Mouse (Mus musculus): Measurements from ENCODE around the gene Cd63. TPM values are rescaled to one million over a fixed set of nuclear protein-coding genes. Genes with fewer than 3 reads are reported as not detected.

Gene Cd63
- 697 and 764 TPM in 2 replicates for polyA plus RNA-seq (2015; fragmentation: Nextera tagmentation; extraction: Ambion mirVana)

GRCm38 (mm10) chr10:128900698-128901097 lies at the start of gene Cd63:
Gene Cd63, plus strand, starts transcription at chr10:128900989.

GRCm38 (mm10) chr10:128891296-128892094 lies 9.3 kb upstream of the Cd63 start, which contains the start of gene Gdf11:
Gene Gdf11, minus strand, starts transcription at chr10:128891718.

GRCm38 (mm10) chr10:128922822-128923012 lies 21.9 kb downstream of the Cd63 start, which contains the start of gene Rdh5:
Gene Rdh5, minus strand, starts transcription at chr10:128922888.

GRCm38 (mm10) chr10:128923935-128924334 lies 23.1 kb downstream of the Cd63 start, which contains the start of gene Bloc1s1:
Gene Bloc1s1, minus strand, starts transcription at chr10:128924035.

GRCm38 (mm10) chr10:128933574-128933973 lies 32.8 kb downstream of the Cd63 start, which contains the start of gene Itga7:
Gene Itga7, plus strand, starts transcription at chr10:128933818.

GRCm38 (mm10) chr10:128960590-128961584 lies 60.1 kb downstream of the Cd63 start, which contains the start of gene Mettl7b:
Gene Mettl7b, minus strand, starts transcription at chr10:128960988.

Other genes with a start within 250 kb of the Cd63 start
- 12.8 and 16.8 TPM in 2 replicates for gene Suox, start 226.9 kb upstream of the Cd63 start, polyA plus RNA-seq (2015; fragmentation: Nextera tagmentation; extraction: Ambion mirVana)
- gene Rab5b, start 204.7 kb upstream of the Cd63 start, polyA plus RNA-seq (2015; fragmentation: Nextera tagmentation; extraction: Ambion mirVana) = 58.5 and 60.0 TPM in 2 replicates
- 1.7 and 1.9 TPM in 2 replicates for gene Pmel, start 196.8 kb upstream of the Cd63 start, polyA plus RNA-seq (2015; fragmentation: Nextera tagmentation; extraction: Ambion mirVana)
- 38.7 and 40.5 TPM in 2 replicates for gene Cdk2, start 196.0 kb upstream of the Cd63 start, polyA plus RNA-seq (2015; fragmentation: Nextera tagmentation; extraction: Ambion mirVana)
- gene Dgka, start 156.1 kb upstream of the Cd63 start, polyA plus RNA-seq (2015; fragmentation: Nextera tagmentation; extraction: Ambion mirVana) = 3.7 and 5.1 TPM in 2 replicates
- 13.7 and 17.7 TPM in 2 replicates for gene Pym1, start 153.1 kb upstream of the Cd63 start, polyA plus RNA-seq (2015; fragmentation: Nextera tagmentation; extraction: Ambion mirVana)
- gene Mmp19, start 110.1 kb upstream of the Cd63 start, polyA plus RNA-seq (2015; fragmentation: Nextera tagmentation; extraction: Ambion mirVana) = 0.99 and 2.1 TPM in 2 replicates
- 28.7 TPM in 2 replicates for gene Dnajc14, start 96.9 kb upstream of the Cd63 start, polyA plus RNA-seq (2015; fragmentation: Nextera tagmentation; extraction: Ambion mirVana)
- 11.2 and 11.9 TPM in 2 replicates for gene Tmem198b, start 96.6 kb upstream of the Cd63 start, polyA plus RNA-seq (2015; fragmentation: Nextera tagmentation; extraction: Ambion mirVana)
- 85.9 and 110 TPM in 2 replicates for gene Sarnp, start 83.7 kb upstream of the Cd63 start, polyA plus RNA-seq (2015; fragmentation: Nextera tagmentation; extraction: Ambion mirVana)
- gene Ormdl2, start 79.3 kb upstream of the Cd63 start, polyA plus RNA-seq (2015; fragmentation: Nextera tagmentation; extraction: Ambion mirVana) = 14.4 and 18.7 TPM in 2 replicates
- gene Gdf11, start 9.3 kb upstream of the Cd63 start, polyA plus RNA-seq (2015; fragmentation: Nextera tagmentation; extraction: Ambion mirVana) = 1.7 and 2.1 TPM in 2 replicates
- gene Rdh5, start 21.9 kb downstream of the Cd63 start, polyA plus RNA-seq (2015; fragmentation: Nextera tagmentation; extraction: Ambion mirVana) = 15.9 and 16.8 TPM in 2 replicates
- gene Bloc1s1, start 23.0 kb downstream of the Cd63 start, polyA plus RNA-seq (2015; fragmentation: Nextera tagmentation; extraction: Ambion mirVana) = 280 and 296 TPM in 2 replicates
- 80.0 and 81.3 TPM in 2 replicates for gene Itga7, start 32.8 kb downstream of the Cd63 start, polyA plus RNA-seq (2015; fragmentation: Nextera tagmentation; extraction: Ambion mirVana)
- gene Mettl7b, start 60.0 kb downstream of the Cd63 start, polyA plus RNA-seq (2015; fragmentation: Nextera tagmentation; extraction: Ambion mirVana) = 0.12 and 1.8 TPM in 2 replicates
- gene Olfr9, start 88.4 kb downstream of the Cd63 start, polyA plus RNA-seq (2015; fragmentation: Nextera tagmentation; extraction: Ambion mirVana) = not detected in 2 replicates
- gene Olfr763, start 109.8 kb downstream of the Cd63 start, polyA plus RNA-seq (2015; fragmentation: Nextera tagmentation; extraction: Ambion mirVana) = not detected in 2 replicates
- not detected in 2 replicates for gene Olfr764-ps1, start 138.9 kb downstream of the Cd63 start, polyA plus RNA-seq (2015; fragmentation: Nextera tagmentation; extraction: Ambion mirVana)
- gene Olfr765, start 149.0 kb downstream of the Cd63 start, polyA plus RNA-seq (2015; fragmentation: Nextera tagmentation; extraction: Ambion mirVana) = not detected in 2 replicates
- gene Olfr766-ps1, start 168.0 kb downstream of the Cd63 start, polyA plus RNA-seq (2015; fragmentation: Nextera tagmentation; extraction: Ambion mirVana) = not detected in 2 replicates
- gene Olfr767, start 181.9 kb downstream of the Cd63 start, polyA plus RNA-seq (2015; fragmentation: Nextera tagmentation; extraction: Ambion mirVana) = not detected in 2 replicates
- not detected in 2 replicates for gene Olfr768, start 198.4 kb downstream of the Cd63 start, polyA plus RNA-seq (2015; fragmentation: Nextera tagmentation; extraction: Ambion mirVana)
- gene Olfr769, start 216.9 kb downstream of the Cd63 start, polyA plus RNA-seq (2015; fragmentation: Nextera tagmentation; extraction: Ambion mirVana) = not detected in 2 replicates
- gene Olfr770, start 238.0 kb downstream of the Cd63 start, polyA plus RNA-seq (2015; fragmentation: Nextera tagmentation; extraction: Ambion mirVana) = not detected in 2 replicates